Mouse (Mus musculus): ENCODE data around the gene Adamts15. TPM values are rescaled to one million over a fixed set of nuclear protein-coding genes. Genes with fewer than 3 reads are reported as not detected.

Adamts15 gene
- polyA plus RNA-seq, 1 experiment, result not detected

GRCm38 (mm10) chr9:30916266-30916968 is 5.8 kb downstream of the Adamts15 start:
- no peak overlapping the region for H3K27ac ChIP-seq (ENCODE audit: insufficient read depth, low read depth, low read length)
- H3K4me3 ChIP-seq (ENCODE audit: insufficient read depth, low read depth, low read length), result no peak overlapping the region
- 86% methylated on average over 6 of the region's 6 CpGs for WGBS
- no peak for TF ChIP-seq POLR2A (IDR thresholded peaks at IDR 0.05; ENCODE audit: insufficient read depth, low read depth, low read length)
- no peak for TF ChIP-seq CTCF (IDR thresholded peaks at IDR 0.05; ENCODE audit: insufficient read depth, low read depth, low read length)
- peaks cover 24% of the 10 kb centered on the region for H3K4me1 ChIP-seq (ENCODE audit: control insufficient read depth, insufficient read depth, low read length)

DNA sequence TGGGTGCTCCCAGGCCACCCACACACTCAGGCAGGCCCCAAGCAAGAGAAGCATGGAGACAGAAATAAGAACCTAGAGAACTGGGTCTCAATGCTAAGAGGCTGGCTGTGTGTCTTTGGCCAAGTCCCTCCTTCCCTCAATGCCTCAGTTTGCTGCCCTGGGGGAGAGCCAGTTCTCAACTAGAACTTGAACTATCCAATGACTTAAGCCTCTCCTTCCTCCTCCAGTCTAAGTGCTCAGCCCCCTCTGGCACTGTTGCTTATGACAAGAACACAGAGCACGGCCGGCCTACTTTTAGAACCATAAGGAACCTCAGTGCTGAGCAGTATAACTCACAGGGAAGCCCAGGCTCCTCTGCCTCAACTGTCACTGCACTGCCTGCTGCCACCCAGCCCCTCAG is 8.0 kb downstream of the Adamts15 start:
- Histone ChIP-seq H3K27ac (ENCODE audit: insufficient read depth, low read depth, low read length) (no peak overlapping the region), H3K4me3 (ENCODE audit: insufficient read depth, low read depth, low read length) (no peak overlapping the region), H3K4me1 (ENCODE audit: control insufficient read depth, insufficient read depth, low read length) (peaks cover 23% of the 10 kb centered on the region)
- TF ChIP-seq POLR2A (IDR thresholded peaks at IDR 0.05; ENCODE audit: insufficient read depth, low read depth, low read length), result no peak
- no peak for TF ChIP-seq CTCF (IDR thresholded peaks at IDR 0.05; ENCODE audit: insufficient read depth, low read depth, low read length)
- 72% methylated on average over 2 of the region's 2 CpGs for WGBS

GRCm38 (mm10) chr9:30913429-30913828 is 8.8 kb downstream of the Adamts15 start:
- Histone ChIP-seq H3K4me3 (ENCODE audit: insufficient read depth, low read depth, low read length) (no peak overlapping the region), H3K4me1 (ENCODE audit: control insufficient read depth, insufficient read depth, low read length) (peaks cover 20% of the 10 kb centered on the region), H3K27ac (ENCODE audit: insufficient read depth, low read depth, low read length) (no peak overlapping the region)
- TF ChIP-seq POLR2A (IDR thresholded peaks at IDR 0.05; ENCODE audit: insufficient read depth, low read depth, low read length), result no peak
- no peak for TF ChIP-seq CTCF (IDR thresholded peaks at IDR 0.05; ENCODE audit: insufficient read depth, low read depth, low read length)
- 85% methylated on average over 3 of the region's 3 CpGs for WGBS

GRCm38 (mm10) chr9:30912161-30912560 is 10.1 kb downstream of the Adamts15 start:
- TF ChIP-seq CTCF (IDR thresholded peaks at IDR 0.05; ENCODE audit: insufficient read depth, low read depth, low read length) (no peak), POLR2A (IDR thresholded peaks at IDR 0.05; ENCODE audit: insufficient read depth, low read depth, low read length) (no peak)
- H3K4me3 ChIP-seq (ENCODE audit: insufficient read depth, low read depth, low read length), result no peak overlapping the region
- WGBS, result 70% methylated on average over 3 of the region's 3 CpGs
- no peak overlapping the region for H3K27ac ChIP-seq (ENCODE audit: insufficient read depth, low read depth, low read length)
- H3K4me1 ChIP-seq (ENCODE audit: control insufficient read depth, insufficient read depth, low read length), result peaks cover 18% of the 10 kb centered on the region

DNA sequence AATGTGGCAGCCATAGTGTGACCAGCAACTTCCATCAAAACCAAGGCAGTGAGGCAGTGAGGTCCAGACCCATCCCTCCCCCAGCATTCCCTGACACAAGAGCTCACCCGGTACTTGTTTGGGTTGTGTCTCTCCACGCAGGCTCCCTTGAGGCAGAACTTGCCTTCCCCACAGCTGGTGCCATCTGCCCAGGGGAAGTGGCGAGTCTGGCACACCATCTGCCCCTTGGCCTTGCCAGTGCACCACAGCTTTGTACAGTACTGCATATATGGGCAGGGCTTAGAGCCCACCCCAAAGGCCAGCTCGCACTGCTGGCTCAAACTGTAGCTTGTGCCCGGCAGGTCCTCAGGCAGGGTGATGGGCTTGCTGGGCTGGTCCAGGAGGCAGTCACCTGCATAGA is 11.8 kb downstream of the Adamts15 start:
- WGBS, result 93% methylated on average over 5 of the region's 5 CpGs
- Histone ChIP-seq H3K4me3 (ENCODE audit: insufficient read depth, low read depth, low read length) (no peak overlapping the region), H3K27ac (ENCODE audit: insufficient read depth, low read depth, low read length) (no peak overlapping the region), H3K4me1 (ENCODE audit: control insufficient read depth, insufficient read depth, low read length) (peaks cover 14% of the 10 kb centered on the region)
- TF ChIP-seq POLR2A (IDR thresholded peaks at IDR 0.05; ENCODE audit: insufficient read depth, low read depth, low read length), result no peak
- TF ChIP-seq CTCF (IDR thresholded peaks at IDR 0.05; ENCODE audit: insufficient read depth, low read depth, low read length), result no peak

DNA sequence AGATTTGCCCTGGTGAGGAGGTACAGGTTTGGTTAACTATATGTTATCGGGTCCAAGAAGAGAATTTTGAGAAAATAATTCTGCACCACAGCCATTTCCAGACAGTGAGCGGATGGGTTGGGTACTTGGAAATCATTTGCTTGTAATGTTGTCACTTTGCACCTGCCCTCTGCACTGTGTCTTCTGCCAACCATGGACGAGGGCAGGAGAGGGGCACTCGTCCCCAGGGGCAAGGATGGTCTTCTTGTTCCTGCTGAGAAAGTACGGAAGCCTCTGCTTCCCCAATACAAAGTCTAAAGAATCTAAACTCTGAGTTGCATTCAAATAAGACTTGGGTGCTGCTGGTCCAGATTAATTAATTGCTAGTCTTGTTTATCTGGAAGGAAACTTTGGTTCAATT is 13.3 kb downstream of the Adamts15 start:
- WGBS, result 81% methylated on average over 5 of the region's 5 CpGs
- Histone ChIP-seq H3K27ac (ENCODE audit: insufficient read depth, low read depth, low read length) (no peak overlapping the region), H3K4me3 (ENCODE audit: insufficient read depth, low read depth, low read length) (no peak overlapping the region), H3K4me1 (ENCODE audit: control insufficient read depth, insufficient read depth, low read length) (peaks cover 11% of the 10 kb centered on the region)
- no peak for TF ChIP-seq CTCF (IDR thresholded peaks at IDR 0.05; ENCODE audit: insufficient read depth, low read depth, low read length)
- TF ChIP-seq POLR2A (IDR thresholded peaks at IDR 0.05; ENCODE audit: insufficient read depth, low read depth, low read length), result no peak

DNA sequence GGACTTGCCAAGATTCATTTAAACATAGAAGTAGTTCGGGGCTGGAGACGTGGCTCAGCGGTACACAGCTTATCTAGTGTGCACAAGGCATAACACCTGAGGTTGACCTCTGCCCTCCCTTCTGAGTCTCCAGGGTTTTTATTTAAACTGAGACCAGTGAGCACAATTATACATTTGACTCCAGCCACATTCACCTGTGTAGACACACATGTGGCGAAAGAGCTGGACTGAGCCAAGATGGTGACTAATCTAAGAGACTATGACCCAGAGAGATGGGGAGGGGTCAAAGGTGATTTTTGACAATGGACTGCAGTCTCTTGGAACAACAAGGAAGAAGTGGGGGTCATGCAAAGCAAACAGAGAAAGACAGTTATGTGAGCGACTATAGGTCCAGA is 14.0 kb downstream of the Adamts15 start:
- no peak overlapping the region for H3K27ac ChIP-seq (ENCODE audit: insufficient read depth, low read depth, low read length)
- peaks cover 10% of the 10 kb centered on the region; the same call in 1 of the 2 replicates for H3K4me1 ChIP-seq (ENCODE audit: control insufficient read depth, insufficient read depth, low read length)
- TF ChIP-seq POLR2A (IDR thresholded peaks at IDR 0.05; ENCODE audit: insufficient read depth, low read depth, low read length) (no peak), CTCF (IDR thresholded peaks at IDR 0.05; ENCODE audit: insufficient read depth, low read depth, low read length) (no peak)
- 92% methylated on average over 5 of the region's 5 CpGs for WGBS
- no peak overlapping the region for H3K4me3 ChIP-seq (ENCODE audit: insufficient read depth, low read depth, low read length)

- no peak for TF ChIP-seq CTCF (IDR thresholded peaks at IDR 0.05; ENCODE audit: insufficient read depth, low read depth, low read length)
- TF ChIP-seq POLR2A (IDR thresholded peaks at IDR 0.05; ENCODE audit: insufficient read depth, low read depth, low read length), result no peak
- Histone ChIP-seq H3K27ac (ENCODE audit: insufficient read depth, low read depth, low read length) (no peak overlapping the region), H3K4me3 (ENCODE audit: insufficient read depth, low read depth, low read length) (no peak overlapping the region), H3K4me1 (ENCODE audit: control insufficient read depth, insufficient read depth, low read length) (peaks cover 10% of the 10 kb centered on the region; the same call in 1 of the 2 replicates)
- WGBS, result 66% methylated on average over 5 of the region's 5 CpGs
Observed at GRCm38 (mm10) chr9:30907677-30908295, 14.5 kb downstream of the Adamts15 start.

DNA sequence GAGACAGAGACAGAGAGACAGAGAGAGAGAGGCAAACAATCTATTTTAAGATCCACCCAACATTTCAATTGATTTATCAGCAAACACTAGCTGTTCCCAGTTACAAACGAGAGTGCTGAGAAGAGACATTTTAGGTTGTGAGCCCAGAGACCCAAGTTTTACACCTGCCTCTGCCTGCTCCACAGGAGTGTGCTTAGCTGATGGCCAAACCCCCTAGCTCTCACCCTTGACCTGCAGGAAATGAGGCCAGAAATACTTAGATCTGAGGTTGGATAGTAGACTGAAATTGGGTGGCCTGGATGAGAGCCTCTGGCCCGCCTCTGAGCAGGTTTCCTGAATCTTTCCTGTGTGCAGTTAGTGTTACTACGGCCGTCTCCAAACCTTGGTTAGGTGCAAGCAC is 15.8 kb downstream of the Adamts15 start:
- H3K4me1 ChIP-seq (ENCODE audit: control insufficient read depth, insufficient read depth, low read length), result peaks cover 7% of the 10 kb centered on the region; the same call in 1 of the 2 replicates
- H3K4me3 ChIP-seq (ENCODE audit: insufficient read depth, low read depth, low read length), result no peak overlapping the region
- TF ChIP-seq POLR2A (IDR thresholded peaks at IDR 0.05; ENCODE audit: insufficient read depth, low read depth, low read length) (no peak), CTCF (IDR thresholded peaks at IDR 0.05; ENCODE audit: insufficient read depth, low read depth, low read length) (no peak)
- no peak overlapping the region for H3K27ac ChIP-seq (ENCODE audit: insufficient read depth, low read depth, low read length)
- WGBS, result 88% methylated on average over 4 of the region's 4 CpGs

Data from olfactory bulb, adult 2 months (tissue).